Mouse (Mus musculus): ENCODE data around the gene Cadps2. TPM values are rescaled to one million over a fixed set of nuclear protein-coding genes. Genes with fewer than 3 reads are reported as not detected.

Gene Cadps2
- polyA plus RNA-seq, 1 experiment from 2014 or later: 2.0 TPM

DNA sequence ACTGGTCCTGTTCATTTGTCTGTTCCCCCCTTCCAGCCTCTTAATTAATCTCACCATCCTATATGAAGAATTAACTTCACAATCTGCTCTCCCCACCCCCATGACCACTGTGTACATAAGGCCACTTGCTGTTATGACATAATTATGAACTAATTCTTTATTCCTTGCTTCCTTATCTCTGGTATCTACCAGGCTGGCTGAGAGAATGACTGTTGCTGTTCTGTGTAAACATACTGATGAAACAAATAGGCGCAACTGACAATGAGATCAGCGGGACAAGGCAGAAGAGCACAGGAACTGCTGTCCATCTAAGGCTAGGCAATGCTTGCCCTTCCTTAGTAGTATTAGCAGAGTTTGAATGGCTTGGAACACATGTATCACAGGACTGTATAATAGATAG, 445.1 kb downstream of the Cadps2 start:
- Histone ChIP-seq H3K4me1 (no peaks in the 10 kb centered on the region), H3K36me3 (no peaks in the 10 kb centered on the region), H3K9me3 (no peaks in the 10 kb centered on the region), H3K4me3 (no peak overlapping the region), H3K27me3 (no peaks in the 10 kb centered on the region), H3K9ac (no peak overlapping the region), H3K4me2 (no peak overlapping the region), H3K27ac (no peak overlapping the region)
- ATAC-seq (ENCODE audit: insufficient number of reproducible peaks, low FRiP score, low TSS enrichment, low read depth): no peak
- WGBS: 95% methylated on average over 2 of the region's 2 CpGs

DNA sequence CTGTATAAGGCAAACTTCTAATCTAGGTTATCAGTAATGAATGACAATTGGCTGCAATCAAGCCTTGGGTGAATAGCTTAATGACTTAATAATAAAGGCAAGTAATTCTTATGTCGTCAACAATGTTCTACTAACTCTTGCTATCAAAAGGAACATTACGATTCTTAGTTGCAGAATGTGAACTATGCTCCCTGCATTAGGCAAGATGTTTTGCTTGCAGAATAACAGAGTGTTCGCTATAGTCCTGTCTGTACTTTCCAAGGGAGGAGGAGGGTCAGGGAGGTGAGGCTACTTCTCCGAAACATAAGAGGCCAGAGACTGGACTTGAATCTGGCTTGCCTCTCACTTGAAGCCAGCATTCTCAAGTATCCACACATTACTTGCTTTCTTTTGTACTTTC, 446.5 kb downstream of the Cadps2 start:
- ATAC-seq (ENCODE audit: insufficient number of reproducible peaks, low FRiP score, low TSS enrichment, low read depth): no peak
- Histone ChIP-seq H3K27me3 (no peaks in the 10 kb centered on the region), H3K4me3 (no peak overlapping the region), H3K36me3 (no peaks in the 10 kb centered on the region), H3K4me2 (no peak overlapping the region), H3K4me1 (no peaks in the 10 kb centered on the region), H3K9ac (no peak overlapping the region), H3K27ac (no peak overlapping the region), H3K9me3 (no peaks in the 10 kb centered on the region)
- WGBS: 85% methylated on average over 4 of the region's 4 CpGs

DNA sequence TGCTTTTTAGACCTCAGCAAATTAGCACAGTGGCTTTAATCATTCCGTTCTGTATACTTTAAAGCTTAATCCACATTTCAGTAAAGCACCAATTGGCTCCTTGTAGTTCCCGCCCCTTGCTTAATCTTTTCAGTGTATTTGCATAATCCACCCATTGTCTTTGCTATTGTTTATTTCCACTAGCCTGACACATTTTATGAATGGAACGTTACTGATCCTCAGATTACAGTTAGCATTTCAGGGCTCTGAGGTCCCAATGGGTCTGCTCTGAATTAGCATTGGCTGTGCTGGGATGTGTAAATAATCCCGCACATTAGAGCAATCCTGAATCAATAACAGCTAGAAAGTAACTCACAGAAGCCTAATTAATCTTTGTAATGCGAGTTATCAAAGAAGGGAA, 452.5 kb downstream of the Cadps2 start:
- H3K4me1 ChIP-seq: 0 out of 2 replicates have a peak, but pooled peaks cover 2% of the 10 kb centered on the region
- no peak for ATAC-seq (ENCODE audit: insufficient number of reproducible peaks, low FRiP score, low TSS enrichment, low read depth)
- WGBS: 45% methylated on average over 5 of the region's 5 CpGs
- H3K4me3 ChIP-seq: no peak overlapping the region
- H3K9ac ChIP-seq: no peak overlapping the region
- no peak overlapping the region for H3K4me2 ChIP-seq
- no peaks in the 10 kb centered on the region for H3K27me3 ChIP-seq
- H3K9me3 ChIP-seq: no peaks in the 10 kb centered on the region
- H3K36me3 ChIP-seq: no peaks in the 10 kb centered on the region
- no peak overlapping the region for H3K27ac ChIP-seq

DNA sequence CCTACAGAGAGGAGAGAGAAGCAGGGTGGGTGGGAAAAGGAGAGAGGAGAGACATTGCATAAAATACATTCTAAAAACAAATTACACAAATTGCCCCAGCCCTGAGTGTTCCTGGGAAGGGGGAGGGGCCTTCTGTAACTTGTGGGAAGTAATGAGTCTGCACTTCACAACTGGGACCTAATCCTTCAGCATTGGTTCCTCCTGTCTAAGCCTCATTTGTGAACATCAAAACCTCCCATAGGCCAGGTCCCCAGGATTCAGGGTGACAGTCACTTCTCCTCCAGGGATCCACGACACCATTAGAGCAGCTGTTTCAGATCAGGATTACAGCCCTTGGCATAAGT, 456.2 kb downstream of the Cadps2 start:
- H3K9me3 ChIP-seq: no peaks in the 10 kb centered on the region
- H3K4me3 ChIP-seq: no peak overlapping the region
- no peaks in the 10 kb centered on the region for H3K27me3 ChIP-seq
- no peak overlapping the region for H3K9ac ChIP-seq
- H3K36me3 ChIP-seq: no peaks in the 10 kb centered on the region
- 24% methylated on average over 1 of the region's 1 CpGs for WGBS
- H3K27ac ChIP-seq: no peak overlapping the region
- H3K4me2 ChIP-seq: no peak overlapping the region
- H3K4me1 ChIP-seq: 0 out of 2 replicates have a peak, but pooled peaks cover 2% of the 10 kb centered on the region
- ATAC-seq (ENCODE audit: insufficient number of reproducible peaks, low FRiP score, low TSS enrichment, low read depth): no peak

DNA sequence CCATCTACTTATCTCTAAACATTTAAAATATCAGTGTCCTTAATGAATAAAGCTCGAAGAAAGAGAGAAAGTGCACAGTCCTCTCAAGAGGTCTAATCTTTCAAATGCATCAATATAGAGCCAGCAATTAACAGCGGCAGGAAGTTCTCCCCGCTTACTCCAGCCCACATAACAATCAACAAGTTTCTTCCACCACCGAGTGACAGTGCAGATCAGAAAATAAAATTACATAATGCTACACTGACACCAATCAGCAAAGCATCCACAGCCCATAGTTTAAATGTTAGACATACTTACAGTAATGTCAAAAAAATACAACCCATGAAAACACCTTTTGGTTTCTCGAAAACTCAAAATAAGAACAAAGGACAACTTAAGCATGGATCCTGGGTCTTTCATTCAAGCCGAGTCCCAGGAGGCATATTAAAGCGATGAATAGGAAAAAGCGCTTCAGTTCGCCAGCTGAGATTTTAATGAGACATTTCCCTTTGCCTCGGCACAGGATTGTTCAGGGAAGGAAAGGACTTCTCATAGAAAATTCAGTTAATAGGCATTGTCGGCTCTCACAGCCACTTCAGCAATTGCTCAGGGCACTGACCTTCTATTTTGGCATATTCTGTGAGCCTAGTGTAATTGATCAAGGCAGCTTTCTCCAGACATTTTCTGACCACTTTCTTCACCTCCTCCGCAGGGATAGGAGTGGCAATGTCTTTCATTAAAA, 456.8 kb downstream of the Cadps2 start:
- Histone ChIP-seq H3K36me3 (no peaks in the 10 kb centered on the region), H3K9me3 (no peaks in the 10 kb centered on the region), H3K4me2 (no peak overlapping the region), H3K4me1 (0 out of 2 replicates have a peak, but pooled peaks cover 2% of the 10 kb centered on the region), H3K27me3 (no peaks in the 10 kb centered on the region), H3K4me3 (no peak overlapping the region), H3K9ac (no peak overlapping the region), H3K27ac (no peak overlapping the region)
- 15% methylated on average over 12 of the region's 12 CpGs for whole genome bisulfite sequencing
- no peak for ATAC-seq (ENCODE audit: insufficient number of reproducible peaks, low FRiP score, low TSS enrichment, low read depth)

DNA sequence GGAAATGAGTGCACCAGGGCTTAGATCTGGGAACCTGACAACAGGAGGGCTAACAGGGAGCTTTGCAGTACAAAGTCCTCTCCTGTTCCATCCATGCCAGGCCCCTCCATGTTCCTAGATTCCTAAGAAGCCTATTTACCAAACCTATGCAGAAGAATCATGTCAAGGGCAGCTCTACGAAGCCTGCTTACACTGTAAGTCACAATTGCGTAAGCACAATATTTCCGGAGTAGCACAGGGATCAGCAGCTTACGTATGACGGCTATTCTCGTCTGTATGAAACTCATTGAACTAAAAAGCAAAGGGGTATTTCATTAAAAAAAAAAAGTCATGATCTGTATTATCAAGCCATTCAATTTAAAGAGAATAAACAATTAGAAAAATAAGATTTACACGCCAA, 462.9 kb downstream of the Cadps2 start:
- 87% methylated on average over 7 of the region's 7 CpGs for WGBS
- no peak overlapping the region for H3K4me3 ChIP-seq
- no peak overlapping the region for H3K4me2 ChIP-seq
- H3K27ac ChIP-seq: no peak overlapping the region
- H3K9ac ChIP-seq: no peak overlapping the region
- no peaks in the 10 kb centered on the region for H3K9me3 ChIP-seq
- no peaks in the 10 kb centered on the region for H3K4me1 ChIP-seq
- ATAC-seq (ENCODE audit: insufficient number of reproducible peaks, low FRiP score, low TSS enrichment, low read depth): no peak
- no peaks in the 10 kb centered on the region for H3K36me3 ChIP-seq
- H3K27me3 ChIP-seq: no peaks in the 10 kb centered on the region

DNA sequence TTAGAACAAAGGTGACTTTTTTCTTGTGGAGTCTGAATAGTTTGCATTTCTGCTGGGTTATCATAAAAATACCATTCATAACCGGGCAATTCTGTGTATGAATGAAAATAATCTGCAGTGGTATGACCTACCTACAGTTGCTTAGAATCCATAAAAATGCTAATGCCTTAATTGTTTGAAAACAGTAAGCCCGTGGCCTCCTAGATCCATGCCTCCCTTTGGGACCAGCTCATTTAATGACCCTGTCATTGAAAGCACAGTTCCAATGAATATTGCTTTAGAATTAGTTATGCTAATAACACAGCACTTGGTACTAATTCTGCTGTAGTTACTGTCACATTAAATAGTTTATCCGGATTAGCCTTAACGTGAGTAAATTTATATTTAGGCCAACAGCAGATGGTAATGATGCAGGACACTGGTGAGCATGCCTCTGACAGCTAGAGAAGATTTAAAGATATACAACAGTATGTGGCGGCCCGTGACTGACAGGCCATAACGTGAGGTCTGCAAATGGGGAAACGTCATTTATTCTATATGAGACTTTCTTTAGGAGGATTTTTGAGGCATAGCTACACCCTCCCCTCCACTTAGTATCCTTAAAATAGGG, 477.3 kb downstream of the Cadps2 start:
- no peak for ATAC-seq (ENCODE audit: insufficient number of reproducible peaks, low FRiP score, low TSS enrichment, low read depth)
- no peak overlapping the region for H3K4me3 ChIP-seq
- no peak overlapping the region for H3K4me2 ChIP-seq
- H3K4me1 ChIP-seq: no peaks in the 10 kb centered on the region
- H3K27ac ChIP-seq: no peak overlapping the region
- no peaks in the 10 kb centered on the region for H3K27me3 ChIP-seq
- WGBS: 64% methylated on average over 8 of the region's 8 CpGs
- no peaks in the 10 kb centered on the region for H3K36me3 ChIP-seq
- no peaks in the 10 kb centered on the region for H3K9me3 ChIP-seq
- H3K9ac ChIP-seq: no peak overlapping the region

DNA sequence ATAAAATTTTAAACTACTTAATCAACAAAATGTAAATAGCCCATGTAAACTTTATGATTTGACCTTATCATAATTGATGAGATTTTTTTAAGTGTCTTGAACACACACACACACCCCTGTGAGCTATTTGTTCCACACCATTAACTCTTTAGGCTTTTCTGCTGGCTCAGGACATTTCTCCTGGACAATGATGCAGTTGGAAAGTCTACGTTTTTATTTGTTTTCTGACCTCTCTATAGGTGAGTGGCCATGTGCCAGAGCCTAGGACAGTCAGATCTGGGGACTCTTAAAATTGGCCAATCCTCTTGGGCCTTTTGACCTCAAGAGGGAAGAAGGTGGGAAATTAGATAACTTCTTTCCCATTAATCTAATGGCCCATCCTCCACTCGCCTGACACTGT, 478.6 kb downstream of the Cadps2 start:
- Histone ChIP-seq H3K27ac (no peak overlapping the region), H3K9ac (no peak overlapping the region), H3K4me2 (no peak overlapping the region), H3K9me3 (no peaks in the 10 kb centered on the region), H3K4me3 (no peak overlapping the region), H3K36me3 (no peaks in the 10 kb centered on the region), H3K4me1 (no peaks in the 10 kb centered on the region), H3K27me3 (no peaks in the 10 kb centered on the region)
- no peak for ATAC-seq (ENCODE audit: insufficient number of reproducible peaks, low FRiP score, low TSS enrichment, low read depth)
- 72% methylated on average over 2 of the region's 2 CpGs for WGBS

DNA sequence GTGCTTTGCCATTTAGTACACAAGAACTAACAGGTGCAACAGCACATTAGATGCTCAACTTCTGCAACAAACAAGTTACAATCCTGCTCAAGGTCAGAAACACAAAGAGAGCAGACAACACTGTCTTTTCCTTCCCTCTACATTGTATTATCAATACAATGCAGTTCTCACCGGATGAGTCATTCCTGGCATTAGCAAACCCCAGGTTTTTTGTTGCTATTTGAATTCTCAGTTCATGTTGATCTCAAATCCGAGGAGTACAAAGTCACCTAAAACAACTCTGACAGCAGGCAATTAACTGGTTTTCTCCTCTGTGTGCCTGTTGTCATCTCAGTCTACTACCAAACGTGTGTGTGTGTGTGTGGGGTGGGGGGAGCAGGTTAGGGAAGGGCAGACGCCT, 483.1 kb downstream of the Cadps2 start:
- Histone ChIP-seq H3K9ac (no peak overlapping the region), H3K27me3 (no peaks in the 10 kb centered on the region), H3K4me1 (no peaks in the 10 kb centered on the region), H3K4me3 (no peak overlapping the region), H3K36me3 (no peaks in the 10 kb centered on the region), H3K9me3 (no peaks in the 10 kb centered on the region), H3K4me2 (no peak overlapping the region), H3K27ac (no peak overlapping the region)
- ATAC-seq (ENCODE audit: insufficient number of reproducible peaks, low FRiP score, low TSS enrichment, low read depth): no peak
- 49% methylated on average over 4 of the region's 4 CpGs for WGBS

DNA sequence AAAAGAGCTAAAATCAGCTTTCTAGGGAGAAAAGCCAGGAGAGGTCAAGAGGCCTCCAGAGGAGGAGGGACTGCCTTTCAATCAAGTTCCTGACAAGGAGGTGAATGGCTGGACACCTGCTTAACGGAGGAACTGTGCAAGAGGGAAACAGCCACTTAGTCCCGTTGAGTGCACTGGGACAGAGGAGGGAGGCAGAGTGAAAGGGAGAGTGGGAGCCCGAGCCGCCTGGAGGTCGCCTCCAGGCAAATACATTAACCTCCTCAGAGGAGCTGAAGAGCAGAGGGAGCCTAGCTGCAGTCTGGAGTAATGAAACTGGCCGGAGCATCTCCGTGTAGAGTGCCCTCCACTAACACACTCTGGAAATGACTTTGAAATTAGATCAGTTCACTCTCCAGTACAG, 485.7 kb downstream of the Cadps2 start:
- H3K36me3 ChIP-seq: no peaks in the 10 kb centered on the region
- H3K27me3 ChIP-seq: no peaks in the 10 kb centered on the region
- no peak for ATAC-seq (ENCODE audit: insufficient number of reproducible peaks, low FRiP score, low TSS enrichment, low read depth)
- no peaks in the 10 kb centered on the region for H3K9me3 ChIP-seq
- no peak overlapping the region for H3K4me2 ChIP-seq
- H3K9ac ChIP-seq: no peak overlapping the region
- no peak overlapping the region for H3K4me3 ChIP-seq
- H3K4me1 ChIP-seq: no peaks in the 10 kb centered on the region
- no peak overlapping the region for H3K27ac ChIP-seq
- WGBS: 5% methylated on average over 7 of the region's 7 CpGs

DNA sequence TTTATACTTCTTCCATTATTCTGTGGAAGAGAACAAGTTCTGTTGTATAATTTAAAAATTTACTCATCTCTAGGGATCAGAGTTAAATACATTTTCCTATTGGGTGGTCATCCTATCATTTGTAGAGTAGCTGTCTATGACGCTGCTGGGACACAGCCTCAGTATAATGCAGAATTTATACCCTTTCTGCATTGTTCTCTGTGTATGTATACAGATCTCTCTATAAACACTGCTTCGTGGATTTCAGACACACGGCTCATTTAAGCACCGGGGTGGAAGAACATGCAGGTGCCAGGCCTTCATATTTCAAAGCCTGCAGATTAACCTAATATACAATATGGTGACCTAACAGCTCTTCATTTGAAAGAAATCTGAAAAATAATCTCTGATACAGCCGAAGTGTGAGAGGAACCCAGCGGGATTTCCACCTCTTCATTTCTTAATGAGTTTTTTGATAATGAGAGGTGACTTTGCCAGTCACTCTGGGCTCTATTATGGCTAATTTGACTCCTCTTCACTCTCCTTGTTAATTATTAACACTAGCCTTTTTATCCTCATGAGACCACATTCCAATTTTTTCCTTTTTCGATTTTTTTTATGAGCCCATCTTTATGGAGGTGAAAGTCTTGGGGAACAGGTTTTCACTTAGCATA, 501.7 kb downstream of the Cadps2 start:
- no peak overlapping the region for H3K27ac ChIP-seq
- WGBS: 73% methylated on average over 7 of the region's 7 CpGs
- ATAC-seq (ENCODE audit: insufficient number of reproducible peaks, low FRiP score, low TSS enrichment, low read depth): no peak

DNA sequence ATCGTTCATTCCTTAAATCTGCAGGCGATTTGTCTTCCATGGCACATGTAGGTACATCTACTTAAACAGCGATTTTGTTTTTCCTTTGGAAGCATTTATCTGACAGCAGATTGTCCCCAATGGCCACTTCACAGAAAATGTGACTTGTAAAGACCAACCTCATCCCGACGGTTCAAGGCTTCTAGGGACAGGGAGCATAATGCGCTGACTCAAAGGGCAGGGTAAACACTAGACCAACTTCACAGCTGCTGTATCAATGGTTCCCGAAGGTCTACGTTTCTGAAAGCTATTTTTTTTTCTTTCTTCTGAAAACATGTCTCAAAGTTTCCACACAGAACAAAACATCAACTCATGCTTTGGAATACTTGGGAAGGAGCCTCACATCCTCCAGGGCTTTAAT, 524.3 kb downstream of the Cadps2 start:
- no peak overlapping the region for H3K4me3 ChIP-seq
- H3K4me2 ChIP-seq: no peak overlapping the region
- no peaks in the 10 kb centered on the region for H3K36me3 ChIP-seq
- H3K9me3 ChIP-seq: no peaks in the 10 kb centered on the region
- H3K9ac ChIP-seq: no peak overlapping the region
- H3K27ac ChIP-seq: no peak overlapping the region
- H3K4me1 ChIP-seq: no peaks in the 10 kb centered on the region
- ATAC-seq (ENCODE audit: insufficient number of reproducible peaks, low FRiP score, low TSS enrichment, low read depth): no peak
- no peaks in the 10 kb centered on the region for H3K27me3 ChIP-seq
- WGBS: 78% methylated on average over 8 of the region's 8 CpGs

More for the DNA sequence above, 501.7 kb downstream of the Cadps2 start:
- H3K4me2 ChIP-seq: no peak overlapping the region
- no peaks in the 10 kb centered on the region for H3K27me3 ChIP-seq
- H3K4me3 ChIP-seq: no peak overlapping the region
- H3K4me1 ChIP-seq: no peaks in the 10 kb centered on the region
- H3K36me3 ChIP-seq: no peaks in the 10 kb centered on the region
- no peaks in the 10 kb centered on the region for H3K9me3 ChIP-seq
- H3K9ac ChIP-seq: no peak overlapping the region

All from limb, embryonic 15.5 days (tissue).